Comparison of ENCODE assay signal across 10 mouse cellular contexts in the genomic region with DNA sequence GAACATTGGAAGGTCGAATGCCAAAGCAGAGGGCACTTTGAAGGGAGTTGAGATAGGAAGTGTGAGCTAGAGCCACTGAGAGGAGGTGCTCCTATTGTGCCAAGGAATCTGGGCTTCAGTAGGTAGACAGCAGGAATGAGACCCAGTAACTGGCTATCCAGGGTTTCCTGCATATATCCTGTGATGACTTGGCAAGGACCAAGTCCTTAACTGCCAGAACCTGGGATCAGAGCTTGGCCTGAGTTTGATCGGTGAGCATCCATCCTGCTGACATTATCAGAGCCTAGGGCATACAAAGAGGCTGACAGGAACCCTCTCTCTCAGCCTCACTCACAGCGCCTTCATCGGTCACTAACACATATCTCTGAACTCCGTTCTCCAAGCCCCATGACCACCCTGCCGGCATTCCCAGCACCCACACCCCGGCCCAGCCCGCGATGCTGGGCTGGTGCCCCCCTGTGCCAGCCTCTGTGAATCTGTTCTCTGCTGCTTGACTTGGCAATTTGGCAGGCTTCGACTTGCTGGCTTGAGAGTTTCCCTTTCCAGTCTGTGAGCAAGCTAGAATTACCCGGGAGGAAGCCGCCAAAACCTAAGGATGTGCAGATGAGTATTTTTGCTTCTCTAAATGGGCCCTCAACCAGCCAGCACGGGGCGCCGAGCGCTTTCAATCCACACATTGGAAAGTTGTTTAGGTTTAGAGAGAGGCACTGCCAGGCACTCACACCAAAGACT.
DNase-seq lines count a peak whose midpoint lies in the region; ATAC-seq and TF ChIP-seq lines count a peak whose summit lies in the region.
"Had no signal": no experiment of that assay in that cellular context is flagged by ENCODE, and none has a peak within 500 bp of the region (broad histone marks: within the 10 kb centered on the region; RNA-seq: fewer than 3 reads in every experiment).

No protein-coding gene starts in this region.

- H3K4me3 ChIP-seq in hindbrain, embryonic 16.5 days (ENCODE audit: low read length) = no peak overlapping the region
- no peak overlapping the region for H3K4me3 ChIP-seq in hindbrain, embryonic 13.5 days
- H3K4me3 ChIP-seq in cerebellum, adult 2 months (replicated peaks; ENCODE audit: insufficient read depth, low read depth, low read length) = peak overlapping the region; percentile 19
- no peak overlapping the region for H3K4me3 ChIP-seq in kidney, embryonic 14.5 days (ENCODE audit: low read length)

- H3K9ac ChIP-seq in hindbrain, embryonic 16.5 days (ENCODE audit: low read depth, low read length) = no peak overlapping the region
- no peak overlapping the region for H3K9ac ChIP-seq in hindbrain, embryonic 13.5 days
- H3K9ac ChIP-seq in kidney, embryonic 14.5 days (ENCODE audit: low read depth, low read length) = no peak overlapping the region

- DNase-seq in cerebellum, adult 2 months = peak; percentile 80 to 87
- DNase-seq in gastrocnemius, postnatal 25 days = peak; percentile 8
- peak; percentile 36 for DNase-seq in retina, postnatal 1 day
- no peak for DNase-seq in heart, postnatal 14 days
- DNase-seq in kidney, adult 8-10 months = no peak
- DNase-seq: adrenal gland, postnatal 36 days; kidney, postnatal 36 days had no signal

- peak overlapping the region; percentile 0; the same call in 1 of the 2 replicates for H3K27ac ChIP-seq in hindbrain, embryonic 16.5 days (ENCODE audit: low read depth, low read length)
- H3K27ac ChIP-seq in hindbrain, embryonic 13.5 days = no peak overlapping the region; the same call in 1 of the 2 replicates
- H3K27ac ChIP-seq in cerebellum, adult 2 months (ENCODE audit: insufficient read depth, low read length) = no peak overlapping the region
- no peak overlapping the region for H3K27ac ChIP-seq in kidney, embryonic 14.5 days (ENCODE audit: low read depth, low read length)

- H3K4me1 ChIP-seq in hindbrain, embryonic 16.5 days (ENCODE audit: control insufficient read depth, insufficient read depth, low read depth, low read length) = peaks cover 8% of the 10 kb centered on the region
- H3K4me1 ChIP-seq in hindbrain, embryonic 13.5 days (replicated peaks) = peaks cover 29% of the 10 kb centered on the region
- H3K4me1 ChIP-seq in cerebellum, adult 2 months (ENCODE audit: control insufficient read depth, insufficient read depth, low read length) = peaks cover 9% of the 10 kb centered on the region; the same call in 1 of the 2 replicates
- no peaks in the 10 kb centered on the region for H3K4me1 ChIP-seq in kidney, embryonic 14.5 days (ENCODE audit: control insufficient read depth, insufficient read depth, low read length)

- no peak overlapping the region for H3K4me2 ChIP-seq in hindbrain, embryonic 16.5 days (ENCODE audit: low read length)
- H3K4me2 ChIP-seq in hindbrain, embryonic 13.5 days = no peak overlapping the region
- H3K4me2 ChIP-seq in kidney, embryonic 14.5 days (replicated peaks; ENCODE audit: low read depth, low read length) = no peak overlapping the region

- no peaks in the 10 kb centered on the region for H3K9me3 ChIP-seq in hindbrain, embryonic 16.5 days (ENCODE audit: control insufficient read depth, low read length)
- no peaks in the 10 kb centered on the region for H3K9me3 ChIP-seq in hindbrain, embryonic 13.5 days
- no peaks in the 10 kb centered on the region for H3K9me3 ChIP-seq in kidney, embryonic 14.5 days (ENCODE audit: control insufficient read depth, low read length)

- TF ChIP-seq POLR2A in cerebellum, adult 2 months (IDR thresholded peaks at IDR 0.05; ENCODE audit: borderline replicate concordance, insufficient read depth, low read length) = no peak

- 0 out of 2 replicates have a peak, but pooled peaks have one; percentile 1 for TF ChIP-seq CTCF in cerebellum, adult 2 months (IDR thresholded peaks at IDR 0.05; ENCODE audit: borderline replicate concordance, insufficient read depth, low read depth, low read length)

- peaks cover 6% of the 10 kb centered on the region; the same call in 1 of the 2 replicates for H3K36me3 ChIP-seq in hindbrain, embryonic 16.5 days (ENCODE audit: control insufficient read depth, insufficient read depth, low read length)
- H3K36me3 ChIP-seq in hindbrain, embryonic 13.5 days = peaks cover 16% of the 10 kb centered on the region
- peaks cover 21% of the 10 kb centered on the region for H3K36me3 ChIP-seq in kidney, embryonic 14.5 days (ENCODE audit: control insufficient read depth, insufficient read depth, low read length)

- no peaks in the 10 kb centered on the region for H3K27me3 ChIP-seq in hindbrain, embryonic 16.5 days (replicated peaks; ENCODE audit: control insufficient read depth, insufficient read depth, low read length)
- 0 out of 2 replicates have a peak, but pooled peaks cover 5% of the 10 kb centered on the region for H3K27me3 ChIP-seq in hindbrain, embryonic 13.5 days
- H3K27me3 ChIP-seq in cerebellum, adult 2 months (ENCODE audit: control insufficient read depth, insufficient read depth, low read length) = peaks cover 2% of the 10 kb centered on the region; the same call in 1 of the 2 replicates
- no peaks in the 10 kb centered on the region for H3K27me3 ChIP-seq in kidney, embryonic 14.5 days (ENCODE audit: control insufficient read depth, insufficient read depth, low read length)

- ATAC-seq in hindbrain, embryonic 16.5 days = peak; percentile 81
- ATAC-seq in hindbrain, embryonic 13.5 days (ENCODE audit: low FRiP score) = no peak
- no peak for ATAC-seq in kidney, embryonic 14.5 days (ENCODE audit: low FRiP score, low TSS enrichment)

- intact Hi-C loops in heart, postnatal 14 days (cut with DNase I) = no loop called here

- 60% methylated on average over 16 of the region's 16 CpGs for WGBS in hindbrain, embryonic 16.5 days
- WGBS in hindbrain, embryonic 13.5 days = 83% methylated on average over 16 of the region's 16 CpGs
- 9% methylated on average over 16 of the region's 16 CpGs for whole genome bisulfite sequencing in cerebellum, adult 2 months
- 86% methylated on average over 16 of the region's 16 CpGs for WGBS in kidney, embryonic 14.5 days

Comparison
In these comparisons a context has a peak if more than half of its experiments do, and no peak if none do; other contexts are left out.
1. DNase-seq: peak in cerebellum, adult 2 months (2 of 2), gastrocnemius, postnatal 25 days (single experiment) and retina, postnatal 1 day (single experiment); none in heart, postnatal 14 days (0 of 2) and kidney, adult 8-10 months (0 of 2).